In the genomic region with DNA sequence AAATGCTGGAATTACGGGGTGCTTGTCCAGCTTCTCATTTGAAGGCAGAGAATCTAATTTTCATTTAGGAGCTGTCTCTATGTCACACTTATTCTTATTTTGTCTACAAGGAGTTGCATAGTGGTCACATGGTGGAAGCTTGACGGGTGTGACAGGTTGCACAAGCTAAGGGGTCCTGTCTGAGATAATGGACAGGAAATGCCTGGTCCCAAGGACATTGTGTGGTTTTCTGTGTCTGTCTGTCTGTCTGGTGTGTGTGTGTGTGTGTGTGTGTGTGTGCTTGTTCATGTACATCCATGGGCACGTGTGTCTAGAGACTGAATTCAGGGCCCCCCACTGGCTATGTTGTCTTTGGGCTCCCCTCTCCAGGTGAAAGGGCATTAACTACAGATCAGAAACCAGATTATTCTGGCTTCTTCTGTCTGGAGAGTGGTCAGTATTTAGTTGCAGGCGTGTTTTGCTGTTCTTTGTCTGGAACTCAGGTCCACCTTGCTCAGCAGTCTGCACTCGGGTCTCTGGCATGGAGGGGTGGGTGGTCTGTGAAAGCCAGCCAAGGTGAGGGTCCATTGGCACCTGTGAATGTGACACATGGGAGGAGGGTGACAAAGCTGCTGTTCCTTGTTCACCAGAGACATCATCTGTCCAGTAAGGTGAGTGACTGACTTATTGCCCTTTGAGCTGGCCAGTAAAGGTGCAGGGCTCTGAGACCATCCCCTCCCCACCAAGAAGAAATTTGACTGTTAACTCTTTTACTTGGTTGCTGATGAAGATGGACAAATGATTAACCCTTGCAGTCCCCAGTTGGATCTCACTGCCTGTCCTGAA, we compare ENCODE assay signal across 11 mouse cellular contexts. TPM values are rescaled to one million over a fixed set of nuclear protein-coding genes. Genes with fewer than 3 reads are reported as not detected.
DNase-seq lines count a peak whose midpoint lies in the region; ATAC-seq and TF ChIP-seq lines count a peak whose summit lies in the region.
"Had no signal": no experiment of that assay in that cellular context is flagged by ENCODE, and none has a peak within 500 bp of the region (broad histone marks: within the 10 kb centered on the region; RNA-seq: fewer than 3 reads in every experiment).

No protein-coding gene starts in this region.

- TF ChIP-seq CTCF in kidney, adult 2 months (conservative IDR thresholded peaks at IDR 0.05; ENCODE audit: insufficient read depth, insufficient read length, low read depth, low read length), result no peak

- H3K36me3 ChIP-seq in kidney, embryonic 14.5 days (ENCODE audit: control insufficient read depth, insufficient read depth, low read length), result no peaks in the 10 kb centered on the region
- no peaks in the 10 kb centered on the region for H3K36me3 ChIP-seq in neural tube, embryonic 13.5 days
- H3K36me3 ChIP-seq in kidney, adult 2 months (ENCODE audit: control insufficient read depth, insufficient read depth, low read length), result no peaks in the 10 kb centered on the region
- H3K36me3 ChIP-seq: forebrain, embryonic 12.5 days; limb, embryonic 10.5 days had no signal

- TF ChIP-seq POLR2A in kidney, adult 2 months (IDR thresholded peaks at IDR 0.05; ENCODE audit: low read depth, low read length), result no peak

- H3K9me3 ChIP-seq in kidney, embryonic 14.5 days (ENCODE audit: control insufficient read depth, low read length), result no peaks in the 10 kb centered on the region
- no peaks in the 10 kb centered on the region for H3K9me3 ChIP-seq in neural tube, embryonic 13.5 days
- H3K9me3 ChIP-seq: forebrain, embryonic 12.5 days; limb, embryonic 10.5 days had no signal

- H3K27ac ChIP-seq in kidney, embryonic 14.5 days (ENCODE audit: low read depth, low read length), result no peak overlapping the region
- no peak overlapping the region for H3K27ac ChIP-seq in neural tube, embryonic 13.5 days (replicated peaks)
- peak overlapping the region; percentile 80 for H3K27ac ChIP-seq in kidney, adult 2 months (ENCODE audit: insufficient read depth, low read depth, low read length)
- H3K27ac ChIP-seq: forebrain, embryonic 12.5 days; limb, embryonic 10.5 days; macrophage had no signal

- no peak overlapping the region for H3K4me2 ChIP-seq in kidney, embryonic 14.5 days (replicated peaks; ENCODE audit: low read depth, low read length)
- no peak overlapping the region for H3K4me2 ChIP-seq in neural tube, embryonic 13.5 days
- H3K4me2 ChIP-seq: forebrain, embryonic 12.5 days had no signal

- no peaks in the 10 kb centered on the region for H3K27me3 ChIP-seq in kidney, embryonic 14.5 days (ENCODE audit: control insufficient read depth, insufficient read depth, low read length)
- no peaks in the 10 kb centered on the region for H3K27me3 ChIP-seq in neural tube, embryonic 13.5 days
- H3K27me3 ChIP-seq in kidney, adult 2 months (replicated peaks; ENCODE audit: control insufficient read depth, insufficient read depth, low read length), result no peaks in the 10 kb centered on the region
- H3K27me3 ChIP-seq: forebrain, embryonic 12.5 days had no signal

- DNase-seq in kidney, adult 11 months, result peak; percentile 64
- DNase-seq in neural tube, embryonic 10.5 days (ENCODE audit: extremely low spot score, low spot score), result no peak
- peak; percentile 84 for DNase-seq in kidney, adult 2 months
- no peak for DNase-seq in thymus, postnatal 4 days
- no peak for DNase-seq in embryo, embryonic 10 days (ENCODE audit: low spot score)

- no peak overlapping the region for H3K9ac ChIP-seq in kidney, embryonic 14.5 days (ENCODE audit: low read depth, low read length)
- H3K9ac ChIP-seq in neural tube, embryonic 13.5 days, result no peak overlapping the region
- H3K9ac ChIP-seq: forebrain, embryonic 12.5 days had no signal

- peaks cover 39% of the 10 kb centered on the region for H3K4me1 ChIP-seq in kidney, embryonic 14.5 days (ENCODE audit: control insufficient read depth, insufficient read depth, low read length)
- peaks cover 22% of the 10 kb centered on the region for H3K4me1 ChIP-seq in neural tube, embryonic 13.5 days (replicated peaks)
- H3K4me1 ChIP-seq in kidney, adult 2 months (ENCODE audit: control insufficient read depth, insufficient read depth, low read length), result peaks cover 40% of the 10 kb centered on the region; the same call in 1 of the 2 replicates

- no peak for ATAC-seq in kidney, embryonic 14.5 days (ENCODE audit: low FRiP score, low TSS enrichment)
- ATAC-seq in neural tube, embryonic 13.5 days (ENCODE audit: low read depth), result peak; percentile 37; the same call in 1 of the 2 replicates

- WGBS in kidney, embryonic 14.5 days, result 79% methylated on average over 5 of the region's 5 CpGs
- 88% methylated on average over 5 of the region's 5 CpGs for WGBS in neural tube, embryonic 13.5 days
- 48% methylated on average over 5 of the region's 5 CpGs for WGBS in kidney, adult 2 months

- no peak overlapping the region for H3K4me3 ChIP-seq in kidney, embryonic 14.5 days (ENCODE audit: low read length)
- H3K4me3 ChIP-seq in neural tube, embryonic 13.5 days, result no peak overlapping the region
- H3K4me3 ChIP-seq in kidney, adult 2 months (ENCODE audit: insufficient read depth, low read depth, low read length), result no peak overlapping the region
- H3K4me3 ChIP-seq: forebrain, embryonic 12.5 days; limb, embryonic 10.5 days had no signal

RNA-seq across cellular contexts. Expression of a gene that starts 34.4 kb away (rescaled TPM):
- polyA plus RNA-seq in kidney, embryonic 14.5 days (2014; fragmentation: Nextera tagmentation; extraction: Ambion mirVana), result 18.0 and 21.5 TPM in 2 replicates
- 12.9 and 14.9 TPM in 2 replicates for polyA plus RNA-seq in neural tube, embryonic 13.5 days (2015; fragmentation: Nextera tagmentation; extraction: Ambion mirVana)
- polyA plus RNA-seq in kidney, adult 2 months (2012; rRNA removed), result 14.7 and 16.2 TPM in 2 replicates

RNA-seq across cellular contexts. Expression of a gene that starts 40.3 kb away (rescaled TPM):
- polyA plus RNA-seq in kidney, embryonic 14.5 days (2014; fragmentation: Nextera tagmentation; extraction: Ambion mirVana), result 4.8 and 8.3 TPM in 2 replicates
- polyA plus RNA-seq in neural tube, embryonic 13.5 days (2015; fragmentation: Nextera tagmentation; extraction: Ambion mirVana), result not detected in 2 replicates
- polyA plus RNA-seq in kidney, adult 2 months (2012; rRNA removed), result 306 and 370 TPM in 2 replicates
- polyA plus RNA-seq: forebrain, embryonic 12.5 days; large intestine, adult 2 months; limb, embryonic 10.5 days; macrophage had no signal

Comparison
In these comparisons a context has a peak if more than half of its experiments do, and no peak if none do; other contexts are left out.
1. RNA of a gene that starts 40.3 kb away (polyA plus RNA-seq): 306 to 370 TPM in kidney, adult 2 months; 4.8 to 8.3 TPM in kidney, embryonic 14.5 days and not detected in neural tube, embryonic 13.5 days; every median in the first group is over 10 times any median in the second.
2. DNase-seq: peak in kidney, adult 11 months (single experiment) and kidney, adult 2 months (single experiment); none in neural tube, embryonic 10.5 days (single experiment), thymus, postnatal 4 days (single experiment) and embryo, embryonic 10 days (single experiment).